Mouse (Mus musculus) heart, embryonic 12.5 days (tissue): ENCODE results near the gene Olfr372. TPM values are rescaled to one million over a fixed set of nuclear protein-coding genes. Genes with fewer than 3 reads are reported as not detected.

ENCODE experiments used
- ATAC-seq: fragments of 200-750 bp; cut with Nextera tagmentation; 2 replicates; pipeline ENCODE4 v1.8.0; 2017; ENCODE audit warnings: moderate TSS enrichment, moderate library complexity; ENCODE audit not compliant: insufficient number of reproducible peaks, low FRiP score
- H3K27ac ChIP-seq: fragments of 300-500 bp; sonication (generic); 2 replicates; pipeline ENCODE4 v1.5.1; 2016; ENCODE audit warnings: mild to moderate bottlenecking, moderate library complexity; ENCODE audit not compliant: poor library complexity, severe bottlenecking
- H3K27me3 ChIP-seq: fragments of 300-500 bp; sonication (generic); replicated peaks from 2 replicates; pipeline ENCODE4 v1.6.1; 2016; ENCODE audit warnings: mild to moderate bottlenecking, moderate library complexity
- H3K36me3 ChIP-seq: fragments of 300-500 bp; sonication (generic); 2 replicates; pipeline ENCODE4 v1.6.1; 2016; ENCODE audit warnings: mild to moderate bottlenecking, moderate library complexity
- H3K4me1 ChIP-seq: fragments of 300-500 bp; sonication (generic); replicated peaks from 2 replicates; pipeline ENCODE4 v1.6.1; 2016; ENCODE audit warnings: mild to moderate bottlenecking
- H3K4me2 ChIP-seq: fragments of 300-500 bp; sonication (generic); 2 replicates; pipeline ENCODE4 v1.6.1; 2016; ENCODE audit warnings: mild to moderate bottlenecking, moderate library complexity
- H3K4me3 ChIP-seq: fragments of 300-500 bp; sonication (generic); 2 replicates; pipeline ENCODE4 v1.5.1; 2016; ENCODE audit warnings: mild to moderate bottlenecking
- H3K9ac ChIP-seq: fragments of 300-500 bp; sonication (generic); 2 replicates; pipeline ENCODE4 v1.6.1; 2016; ENCODE audit warnings: mild to moderate bottlenecking, moderate library complexity
- H3K9me3 ChIP-seq: fragments of 300-500 bp; sonication (generic); replicated peaks from 2 replicates; pipeline ENCODE4 v1.6.1; 2016; ENCODE audit warnings: mild to moderate bottlenecking, moderate library complexity
- WGBS: fragments of 180-500 bp; shearing (Covaris S2); methylation state at CpG from one replicate; pipeline ENCODE4 v1.1.7; 2016; 5-methylcytosine and 5-hydroxymethylcytosine counted together
- polyA plus RNA-seq: library from polyadenylated mRNA; unstranded; fragments of >200 nt; fragmentation: Nextera tagmentation; extraction: Ambion mirVana; gene quantifications from 2 replicates; pipeline ENCODE4 v1.2.1, GENCODE M21; 2016

Gene Olfr372
- polyA plus RNA-seq, 1 experiment from 2014 or later = not detected

- Histone ChIP-seq H3K9ac (no peak overlapping the region), H3K4me3 (no peak overlapping the region), H3K4me1 (no peaks in the 10 kb centered on the region), H3K36me3 (no peaks in the 10 kb centered on the region), H3K9me3 (no peaks in the 10 kb centered on the region), H3K27me3 (no peaks in the 10 kb centered on the region), H3K27ac (no peak overlapping the region), H3K4me2 (no peak overlapping the region)
- WGBS = 17% methylated on average over 4 of the region's 4 CpGs
- no peak for ATAC-seq
Observed at GRCm38 (mm10) chr8:72105165-72105564, 64.1 kb downstream of the Olfr372 start.

DNA sequence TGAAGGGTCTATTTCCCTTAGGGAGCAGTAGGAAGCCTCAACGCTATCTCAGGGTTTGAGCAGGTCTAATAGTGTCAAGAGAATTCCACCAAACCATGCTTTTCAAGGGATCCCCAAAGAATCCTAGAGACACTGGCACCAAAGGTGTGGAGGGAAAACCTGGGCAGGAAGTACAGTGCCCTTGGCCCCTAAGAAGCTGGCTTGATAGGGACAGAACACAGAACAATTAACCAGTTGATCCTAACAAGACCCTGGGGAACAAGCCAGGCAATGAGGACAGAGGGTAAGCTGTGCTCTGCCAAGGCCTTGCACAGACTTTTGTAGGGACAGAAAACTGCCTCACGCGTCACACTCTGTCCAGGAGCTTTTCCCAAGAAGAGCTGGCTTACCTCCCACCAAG, 65.7 kb downstream of the Olfr372 start, which contains the start of gene Olfr374:
Gene Olfr374 (plus strand): TSS at position 301 of the 400 bp plus-strand sequence.
- no peak within 1 kb of the TSS for H3K27ac ChIP-seq
- WGBS = 82% methylated on average over 3 of the region's 3 CpGs
- H3K36me3 ChIP-seq = no peaks in the 10 kb centered on the region
- no peak within 1 kb of the TSS for H3K4me3 ChIP-seq
- H3K4me1 ChIP-seq = no peaks in the 10 kb centered on the region
- H3K27me3 ChIP-seq = no peaks in the 10 kb centered on the region
- no peak for ATAC-seq
- no peaks in the 10 kb centered on the region for H3K9me3 ChIP-seq
- no peak within 1 kb of the TSS for H3K4me2 ChIP-seq
- H3K9ac ChIP-seq = no peak within 1 kb of the TSS

Other genes with a start within 250 kb of the Olfr372 start
- gene Zfp709, start 159.2 kb upstream of the Olfr372 start, polyA plus RNA-seq = 4.4 and 5.9 TPM in 2 replicates
- 2.4 and 2.9 TPM in 2 replicates for gene Zfp882, start 132.6 kb upstream of the Olfr372 start, polyA plus RNA-seq
- 28.1 and 30.1 TPM in 2 replicates for gene Zfp617, start 132.6 kb upstream of the Olfr372 start, polyA plus RNA-seq
- 14.6 and 14.9 TPM in 2 replicates for gene Zfp961, start 90.2 kb upstream of the Olfr372 start, polyA plus RNA-seq
- gene Cyp4f18, start 31.6 kb upstream of the Olfr372 start, polyA plus RNA-seq = 0.18 and 0.32 TPM in 2 replicates
- not detected in 2 replicates for gene Olfr373, start 42.0 kb downstream of the Olfr372 start, polyA plus RNA-seq
- gene Olfr374, start 65.8 kb downstream of the Olfr372 start, polyA plus RNA-seq = 0.14 TPM in 1 of 2 replicates, not detected in the other
- 399 and 414 TPM in 2 replicates for gene Tpm4, start 93.8 kb downstream of the Olfr372 start, polyA plus RNA-seq
- gene Rab8a, start 120.0 kb downstream of the Olfr372 start, polyA plus RNA-seq = 72.5 and 77.5 TPM in 2 replicates
- 0.09 TPM in 1 of 2 replicates, not detected in the other for gene Hsh2d, start 148.4 kb downstream of the Olfr372 start, polyA plus RNA-seq
- gene Cib3, start 171.6 kb downstream of the Olfr372 start, polyA plus RNA-seq = not detected in 2 replicates
- not detected in 2 replicates for gene Gm11034, start 172.4 kb downstream of the Olfr372 start, polyA plus RNA-seq
- gene Fam32a, start 178.5 kb downstream of the Olfr372 start, polyA plus RNA-seq = 43.9 and 44.7 TPM in 2 replicates
- 112 and 113 TPM in 2 replicates for gene Ap1m1, start 198.8 kb downstream of the Olfr372 start, polyA plus RNA-seq